Mouse (Mus musculus) macrophage (primary cell): Measurements from ENCODE around the gene Acbd3. TPM values are rescaled to one million over a fixed set of nuclear protein-coding genes. Genes with fewer than 3 reads are reported as not detected.

Experiments
- H3K27ac ChIP-seq: fragments of 350-480 bp; formaldehyde crosslinking; 2 replicates; pipeline ENCODE4 v1.9.0; 2021
- H3K36me3 ChIP-seq: fragments of 350-480 bp; formaldehyde crosslinking; 2 replicates; pipeline ENCODE4 v1.9.0; 2021; ENCODE audit errors: inconsistent target
- H3K4me3 ChIP-seq: fragments of 350-480 bp; formaldehyde crosslinking; 2 replicates; pipeline ENCODE4 v1.9.0; 2021; ENCODE audit errors: inconsistent target
- H3K79me2 ChIP-seq: fragments of 350-480 bp; formaldehyde crosslinking; 2 replicates; pipeline ENCODE4 v1.9.0; 2021; ENCODE audit errors: inconsistent target
- WGBS: methylation state at CpG from one replicate; pipeline ENCODE4 v1.1.7; 2026; ENCODE audit warnings: inconsistent platforms; ENCODE audit not compliant: missing documents; 5-methylcytosine and 5-hydroxymethylcytosine counted together
- polyA plus RNA-seq: library from polyadenylated mRNA; stranded (reverse); fragments of 250-400 nt; gene quantifications from 3 replicates; pipeline ENCODE4 v1.2.4, GENCODE M21; 2018; ENCODE audit warnings: inconsistent platforms

Gene Acbd3
- polyA plus RNA-seq, 1 experiment from 2014 or later, result 52.8 TPM

GRCm38 (mm10) chr1:180729231-180729630 lies 3.4 kb downstream of the Acbd3 start:
- no peak overlapping the region for H3K27ac ChIP-seq
- H3K4me3 ChIP-seq, result no peak overlapping the region
- WGBS, result 97% methylated on average over 3 of the region's 3 CpGs
- peaks cover 80% of the 10 kb centered on the region for H3K79me2 ChIP-seq
- peaks cover 10% of the 10 kb centered on the region for H3K36me3 ChIP-seq

- Histone ChIP-seq H3K79me2 (peaks cover 3% of the 10 kb centered on the region; the same call in 1 of the 2 replicates), H3K36me3 (peaks cover 68% of the 10 kb centered on the region), H3K4me3 (no peak overlapping the region), H3K27ac (no peak overlapping the region)
These were observed 22.0 kb downstream of the Acbd3 start for GRCm38 (mm10) chr1:180747827-180748226.

GRCm38 (mm10) chr1:180752115-180752514 lies 26.3 kb downstream of the Acbd3 start:
- WGBS, result 93% methylated on average over 11 of the region's 11 CpGs
- H3K79me2 ChIP-seq, result no peaks in the 10 kb centered on the region
- peaks cover 53% of the 10 kb centered on the region for H3K36me3 ChIP-seq
- H3K4me3 ChIP-seq, result no peak overlapping the region
- H3K27ac ChIP-seq, result no peak overlapping the region

- WGBS, result 100% methylated on average over 8 of the region's 8 CpGs
These were observed 28.5 kb downstream of the Acbd3 start for GRCm38 (mm10) chr1:180754376-180754775.

GRCm38 (mm10) chr1:180756711-180757110 lies 30.9 kb downstream of the Acbd3 start:
- Histone ChIP-seq H3K4me3 (no peak overlapping the region), H3K36me3 (peaks cover 33% of the 10 kb centered on the region), H3K27ac (no peak overlapping the region), H3K79me2 (no peaks in the 10 kb centered on the region)
- WGBS, result 47% methylated on average over 2 of the region's 2 CpGs

More at GRCm38 (mm10) chr1:180754376-180754775, 28.5 kb downstream of the Acbd3 start:
- peaks cover 33% of the 10 kb centered on the region for H3K36me3 ChIP-seq
- H3K27ac ChIP-seq, result no peak overlapping the region
- no peaks in the 10 kb centered on the region for H3K79me2 ChIP-seq
- no peak overlapping the region for H3K4me3 ChIP-seq

- WGBS, result 78% methylated on average over 3 of the region's 3 CpGs
- Histone ChIP-seq H3K79me2 (no peaks in the 10 kb centered on the region), H3K4me3 (no peak overlapping the region), H3K27ac (no peak overlapping the region), H3K36me3 (peaks cover 26% of the 10 kb centered on the region)
These were observed 31.6 kb downstream of the Acbd3 start for GRCm38 (mm10) chr1:180757252-180757955.

- no peak overlapping the region for H3K27ac ChIP-seq
- no peak overlapping the region for H3K4me3 ChIP-seq
- H3K36me3 ChIP-seq, result peaks cover 19% of the 10 kb centered on the region
- H3K79me2 ChIP-seq, result no peaks in the 10 kb centered on the region
- WGBS, result 93% methylated on average over 7 of the region's 7 CpGs
These were observed 32.2 kb downstream of the Acbd3 start for GRCm38 (mm10) chr1:180757956-180758520.

GRCm38 (mm10) chr1:180762180-180762579 lies 36.3 kb downstream of the Acbd3 start:
- H3K4me3 ChIP-seq, result no peak overlapping the region
- H3K79me2 ChIP-seq, result no peaks in the 10 kb centered on the region
- no peaks in the 10 kb centered on the region for H3K36me3 ChIP-seq
- 92% methylated on average over 6 of the region's 11 CpGs for WGBS
- no peak overlapping the region for H3K27ac ChIP-seq

- Histone ChIP-seq H3K79me2 (no peaks in the 10 kb centered on the region), H3K36me3 (no peaks in the 10 kb centered on the region), H3K4me3 (no peak overlapping the region), H3K27ac (no peak overlapping the region)
- 8% methylated on average over 8 of the region's 8 CpGs for WGBS
These were observed 36.8 kb downstream of the Acbd3 start for GRCm38 (mm10) chr1:180762679-180763078.

GRCm38 (mm10) chr1:180763307-180763706 lies 37.5 kb downstream of the Acbd3 start:
- 44% methylated on average over 14 of the region's 14 CpGs for WGBS
- Histone ChIP-seq H3K27ac (no peak overlapping the region), H3K4me3 (no peak overlapping the region)

GRCm38 (mm10) chr1:180763828-180764227 lies 38.0 kb downstream of the Acbd3 start:
- 7% methylated on average over 11 of the region's 11 CpGs for WGBS
- Histone ChIP-seq H3K27ac (no peak overlapping the region), H3K36me3 (no peaks in the 10 kb centered on the region), H3K79me2 (no peaks in the 10 kb centered on the region), H3K4me3 (no peak overlapping the region)

More at GRCm38 (mm10) chr1:180763307-180763706, 37.5 kb downstream of the Acbd3 start:
- Histone ChIP-seq H3K79me2 (no peaks in the 10 kb centered on the region), H3K36me3 (no peaks in the 10 kb centered on the region)

- WGBS, result 92% methylated on average over 5 of the region's 5 CpGs
- Histone ChIP-seq H3K27ac (no peak overlapping the region), H3K4me3 (no peak overlapping the region), H3K36me3 (no peaks in the 10 kb centered on the region), H3K79me2 (no peaks in the 10 kb centered on the region)
These were observed 39.5 kb downstream of the Acbd3 start for GRCm38 (mm10) chr1:180765393-180765792.

- H3K79me2 ChIP-seq, result no peaks in the 10 kb centered on the region
- no peak overlapping the region for H3K4me3 ChIP-seq
- 1% methylated on average over 4 of the region's 5 CpGs for WGBS
- H3K36me3 ChIP-seq, result no peaks in the 10 kb centered on the region
- H3K27ac ChIP-seq, result peak overlapping the region; percentile 80
These were observed 40.7 kb downstream of the Acbd3 start for GRCm38 (mm10) chr1:180766557-180766956.

GRCm38 (mm10) chr1:180767541-180768333 lies 41.9 kb downstream of the Acbd3 start:
- Histone ChIP-seq H3K27ac (peak overlapping the region; percentile 80), H3K36me3 (no peaks in the 10 kb centered on the region), H3K79me2 (no peaks in the 10 kb centered on the region), H3K4me3 (peak overlapping the region; percentile 32)
- 23% methylated on average over 10 of the region's 10 CpGs for WGBS
